Mouse (Mus musculus): ENCODE measurements at regions not wholly inside any gene's neighbourhood (a gene's known extent, or its start where the extent isn't known, plus 50 kb on each side); places are given as distances from the start of the nearest gene placed in this dataset.
"Not testable (repeated sequence)": the region's sequence is repeated elsewhere in the genome, so short reads cannot be mapped to it uniquely, and the experiment has no call there.

DNA sequence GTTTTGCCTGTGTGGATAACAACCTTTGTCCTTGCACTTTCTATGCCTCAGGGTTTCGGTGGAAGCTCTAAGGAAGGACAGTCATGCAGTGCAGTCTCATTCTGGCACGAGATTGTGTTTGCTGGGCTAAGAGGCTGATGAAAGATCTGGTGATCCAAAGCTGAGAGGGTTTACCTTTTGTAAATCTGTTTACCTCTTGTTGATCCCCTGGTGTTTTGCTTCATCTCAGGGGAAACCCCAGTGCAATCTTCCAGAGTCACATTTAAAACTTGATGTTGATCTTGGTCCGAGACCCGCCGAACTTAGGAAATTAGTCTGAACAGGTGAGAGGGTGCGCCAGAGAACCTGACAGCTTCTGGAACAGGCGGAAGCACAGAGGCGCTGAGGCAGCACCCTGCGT, 54.6 kb upstream of the Gm12728 start:
- not testable (repeated sequence) for TF ChIP-seq CTCF (conservative IDR thresholded peaks at IDR 0.05; ENCODE audit: low read length); NANOG (IDR thresholded peaks at IDR 0.05; ENCODE audit: borderline replicate concordance, low read length)
